Mouse (Mus musculus) effector memory CD4-positive, alpha-beta T cell, adult 7 months (primary cell): ENCODE measurements around the gene Olfr654. TPM values are rescaled to one million over a fixed set of nuclear protein-coding genes. Genes with fewer than 3 reads are reported as not detected.

Experiments used
- polyA plus RNA-seq: library from polyadenylated mRNA; unstranded; fragments of 100-300 nt; shearing (Covaris generic); gene quantifications from one replicate; pipeline ENCODE4 v1.2.1, GENCODE M21; 2017

Olfr654 gene
- polyA plus RNA-seq: not detected

DNA sequence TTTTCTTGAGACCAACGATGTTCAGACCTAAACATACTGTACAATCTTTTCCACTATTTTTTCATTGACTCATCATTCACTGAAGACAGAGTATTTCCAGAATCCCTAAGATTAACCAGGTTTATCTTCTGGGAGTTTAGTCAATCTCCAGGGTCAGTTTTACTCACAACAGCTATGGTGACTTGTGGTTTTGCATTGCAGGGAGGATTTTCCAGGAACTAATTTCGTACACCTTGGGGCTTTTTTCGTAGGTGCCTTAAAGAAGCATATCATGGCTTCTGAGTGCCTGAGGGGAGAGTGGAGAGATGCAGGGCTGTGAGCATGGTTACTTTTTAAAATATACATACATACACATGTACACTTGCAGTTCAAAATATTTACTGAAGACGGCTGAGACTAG, at the start of gene Olfr654:
Gene Olfr654, plus strand, starts transcription at position 301 of the 400 bp plus-strand sequence.

DNA sequence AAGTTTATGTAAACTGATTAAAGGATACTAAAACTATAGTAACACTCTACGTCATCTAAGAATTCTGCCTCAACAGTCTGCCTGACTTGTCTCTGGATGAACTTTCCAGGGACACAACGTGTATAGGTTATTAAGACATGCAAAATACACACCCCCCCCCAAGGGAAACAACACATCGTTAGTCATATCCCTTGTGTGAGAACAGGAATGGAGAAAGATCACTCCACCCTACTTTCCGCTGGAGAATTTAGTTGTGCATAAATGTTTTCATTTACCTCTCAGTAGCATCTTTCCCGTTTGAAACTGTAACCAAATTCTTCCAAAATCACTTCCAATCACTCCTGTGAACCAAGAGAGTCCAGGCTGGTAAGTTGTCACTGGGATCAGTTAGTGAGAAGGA, 37.0 kb upstream of the Olfr654 start, which contains the start of gene Olfr651:
Gene Olfr651, plus strand, starts transcription at position 301 of the 400 bp plus-strand sequence.

DNA sequence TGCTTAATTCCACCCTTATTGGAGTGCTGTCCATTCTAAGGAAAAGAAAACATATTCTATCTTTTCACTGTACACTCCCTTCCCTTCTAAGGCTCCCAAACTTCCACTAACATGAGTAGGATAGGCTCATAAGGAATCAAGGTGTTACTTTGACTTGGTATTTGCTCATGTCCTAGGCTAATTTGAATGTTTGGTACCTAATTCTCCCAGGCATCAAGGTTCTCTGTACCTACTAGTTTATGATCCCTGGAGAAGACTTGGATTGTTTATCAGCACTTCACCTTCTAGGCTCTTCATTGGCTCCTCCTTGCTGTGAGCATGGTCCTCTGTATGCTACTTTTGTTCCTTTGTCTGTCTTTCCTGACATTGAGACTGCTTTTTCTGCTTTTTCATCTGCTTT, 26.2 kb upstream of the Olfr654 start, which contains the start of gene Olfr652:
Gene Olfr652, plus strand, starts transcription at position 301 of the 400 bp plus-strand sequence.

GRCm38 (mm10) chr7:104577014-104577413, 9.8 kb upstream of the Olfr654 start, which contains the start of gene Olfr653:
Olfr653 (plus strand) TSS chr7:104577314.

DNA sequence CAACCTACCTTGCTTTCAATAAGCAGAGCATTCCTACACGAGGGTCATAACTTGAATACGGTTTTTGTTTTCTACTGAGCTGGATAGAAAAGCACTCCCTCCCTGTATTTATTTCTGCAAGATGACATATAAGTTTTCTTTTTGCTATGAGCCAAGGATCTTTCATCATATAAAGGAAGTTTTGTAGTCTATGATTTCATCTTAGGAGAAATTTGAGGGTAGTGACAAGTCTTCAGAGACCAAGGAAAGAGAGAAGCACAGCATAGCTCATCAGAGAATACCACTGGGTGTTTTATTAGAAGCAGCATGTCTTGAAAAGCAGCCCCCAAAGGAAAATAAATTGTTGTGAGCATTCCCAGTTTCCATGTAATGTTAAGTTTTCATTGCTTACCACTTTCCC, 14.9 kb downstream of the Olfr654 start, which contains the start of gene Olfr655:
Gene Olfr655, minus strand, starts transcription at position 101 of the 400 bp plus-strand sequence.

DNA sequence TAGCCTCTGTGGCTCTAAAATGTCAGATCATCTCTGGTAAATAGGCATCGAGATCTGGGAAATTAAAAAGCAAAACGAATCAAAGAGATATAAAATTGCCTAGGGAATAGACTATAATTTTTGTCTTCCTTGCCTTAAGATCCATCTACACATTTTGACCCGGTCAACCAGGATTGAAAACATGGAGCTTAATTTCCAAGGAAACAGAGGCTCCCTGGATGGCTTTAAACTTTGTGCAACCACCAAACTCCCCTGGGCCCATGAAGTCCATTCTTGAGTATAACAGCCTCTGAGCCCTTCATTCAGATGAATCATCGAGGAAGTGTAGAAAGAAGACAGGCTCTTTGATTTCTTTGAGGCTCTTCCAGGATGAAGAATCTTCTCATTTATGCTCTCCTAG, 26.8 kb downstream of the Olfr654 start, which contains the start of gene Olfr656:
Gene Olfr656, plus strand, starts transcription at position 301 of the 400 bp plus-strand sequence.

DNA sequence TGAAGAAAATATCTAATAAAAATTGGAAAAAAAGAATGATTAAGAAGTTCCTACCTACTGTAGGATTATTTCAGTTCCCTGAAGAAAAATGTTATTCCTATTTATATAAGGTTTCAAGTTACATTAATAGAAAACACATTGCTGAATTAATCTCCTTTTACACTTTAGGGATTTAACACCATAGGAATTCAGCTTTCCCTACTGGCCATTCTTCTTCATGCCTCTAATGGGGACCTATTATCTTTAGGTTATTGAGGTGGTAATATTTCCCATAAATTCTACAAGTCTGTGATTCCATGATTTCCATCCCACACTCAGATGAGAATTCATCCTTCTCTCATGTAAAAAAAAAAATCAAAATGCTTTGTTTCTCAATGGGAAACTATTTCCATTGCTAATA, 37.7 kb downstream of the Olfr654 start, which contains the start of gene Olfr657:
Gene Olfr657, plus strand, starts transcription at position 301 of the 400 bp plus-strand sequence.

Other genes with a start within 250 kb of the Olfr654 start
- 10.2 TPM for gene Trim12c, start 233.7 kb upstream of the Olfr654 start, polyA plus RNA-seq
- 0.46 TPM for gene Trim30b, start 217.1 kb upstream of the Olfr654 start, polyA plus RNA-seq
- 3.5 TPM for gene Trim30c, start 186.2 kb upstream of the Olfr654 start, polyA plus RNA-seq
- 51.2 TPM for gene Trim30a, start 121.8 kb upstream of the Olfr654 start, polyA plus RNA-seq
- gene Trim30d, start 79.2 kb upstream of the Olfr654 start, polyA plus RNA-seq: 15.0 TPM
- not detected for gene Olfr651, start 36.9 kb upstream of the Olfr654 start, polyA plus RNA-seq
- 0.20 TPM for gene Olfr652, start 26.1 kb upstream of the Olfr654 start, polyA plus RNA-seq
- not detected for gene Olfr653, start 9.7 kb upstream of the Olfr654 start, polyA plus RNA-seq
- gene Olfr655, start 14.8 kb downstream of the Olfr654 start, polyA plus RNA-seq: not detected
- not detected for gene Olfr656, start 26.9 kb downstream of the Olfr654 start, polyA plus RNA-seq
- 0.26 TPM for gene Olfr657, start 37.8 kb downstream of the Olfr654 start, polyA plus RNA-seq
- gene Olfr658, start 60.3 kb downstream of the Olfr654 start, polyA plus RNA-seq: 0.22 TPM
- gene Olfr659, start 79.7 kb downstream of the Olfr654 start, polyA plus RNA-seq: 0.30 TPM
- gene Olfr661, start 99.5 kb downstream of the Olfr654 start, polyA plus RNA-seq: not detected
- gene Usp17le, start 190.4 kb downstream of the Olfr654 start, polyA plus RNA-seq: not detected